Mouse (Mus musculus): ENCODE results near the gene Olfr1394. TPM values are rescaled to one million over a fixed set of nuclear protein-coding genes. Genes with fewer than 3 reads are reported as not detected.
"Not testable (repeated sequence)": the region's sequence is repeated elsewhere in the genome, so short reads cannot be mapped to it uniquely, and the experiment has no call there.

Olfr1394 gene
- polyA plus RNA-seq, 1 experiment from 2014 or later, result 0.05 TPM

- ATAC-seq (ENCODE audit: insufficient number of reproducible peaks, low FRiP score, low TSS enrichment, low read depth), result no peak
- Histone ChIP-seq H3K27ac (replicated peaks) (no peak overlapping the region), H3K4me3 (replicated peaks) (no peak overlapping the region), H3K27me3 (no peaks in the 10 kb centered on the region), H3K9ac (no peak overlapping the region), H3K4me1 (no peaks in the 10 kb centered on the region), H3K9me3 (replicated peaks) (no peaks in the 10 kb centered on the region), H3K36me3 (no peaks in the 10 kb centered on the region), H3K4me2 (replicated peaks) (no peak overlapping the region)
- 83% methylated on average over 2 of the region's 2 CpGs for WGBS
These were observed 2.9 kb downstream of the Olfr1394 start for GRCm38 (mm10) chr11:49156821-49157814.

GRCm38 (mm10) chr11:49168839-49169611, 14.8 kb downstream of the Olfr1394 start:
- no peak for ATAC-seq (ENCODE audit: insufficient number of reproducible peaks, low FRiP score, low TSS enrichment, low read depth)
- H3K27me3 ChIP-seq, result peaks cover 32% of the 10 kb centered on the region
- 0 out of 2 replicates have a peak overlapping the region, but pooled peaks have one; percentile 2 for H3K9ac ChIP-seq
- H3K36me3 ChIP-seq, result no peaks in the 10 kb centered on the region
- 0 out of 2 replicates have a peak, but pooled peaks cover 7% of the 10 kb centered on the region for H3K9me3 ChIP-seq (replicated peaks)
- H3K4me3 ChIP-seq (replicated peaks), result peak overlapping the region; percentile 31
- H3K27ac ChIP-seq (replicated peaks), result no peak overlapping the region
- 6% methylated on average over 50 of the region's 50 CpGs for whole genome bisulfite sequencing
- peak overlapping the region; percentile 62 for H3K4me2 ChIP-seq (replicated peaks)
- peaks cover 7% of the 10 kb centered on the region for H3K4me1 ChIP-seq

- no peak for ATAC-seq (ENCODE audit: insufficient number of reproducible peaks, low FRiP score, low TSS enrichment, low read depth)
- Histone ChIP-seq H3K9ac (no peak overlapping the region), H3K27me3 (peaks cover 32% of the 10 kb centered on the region), H3K36me3 (no peaks in the 10 kb centered on the region), H3K4me3 (replicated peaks) (no peak overlapping the region), H3K4me2 (replicated peaks) (no peak overlapping the region), H3K9me3 (replicated peaks) (0 out of 2 replicates have a peak, but pooled peaks cover 7% of the 10 kb centered on the region), H3K27ac (replicated peaks) (no peak overlapping the region), H3K4me1 (peaks cover 7% of the 10 kb centered on the region)
- 86% methylated on average over 4 of the region's 4 CpGs for WGBS
These were observed 16.4 kb downstream of the Olfr1394 start for GRCm38 (mm10) chr11:49170576-49170975.

DNA sequence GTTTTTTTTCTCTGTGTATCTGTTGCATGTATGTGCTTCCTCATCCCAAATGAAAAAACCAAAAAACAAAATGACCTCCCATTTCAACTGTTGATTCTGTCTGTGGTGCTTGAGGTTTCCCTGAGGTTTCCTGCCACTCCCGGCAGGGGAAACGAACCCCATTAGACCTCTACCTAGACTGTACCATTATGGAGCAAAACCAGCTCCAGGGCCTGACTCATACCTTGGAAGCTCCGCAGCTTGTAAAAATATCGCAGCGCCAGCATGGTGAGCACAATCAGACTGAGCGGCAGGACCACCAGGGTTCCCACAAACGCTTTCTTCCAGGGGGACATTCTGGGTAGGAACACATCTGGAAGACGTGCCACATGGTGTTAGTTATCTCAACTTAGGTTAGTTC, 21.2 kb downstream of the Olfr1394 start:
- WGBS, result 85% methylated on average over 8 of the region's 8 CpGs
- ATAC-seq (ENCODE audit: insufficient number of reproducible peaks, low FRiP score, low TSS enrichment, low read depth), result no peak
- Histone ChIP-seq H3K27me3 (peaks cover 4% of the 10 kb centered on the region; the same call in 1 of the 2 replicates), H3K4me1 (no peaks in the 10 kb centered on the region), H3K9ac (no peak overlapping the region), H3K27ac (replicated peaks) (no peak overlapping the region), H3K4me3 (replicated peaks) (no peak overlapping the region), H3K4me2 (replicated peaks) (no peak overlapping the region), H3K36me3 (no peaks in the 10 kb centered on the region), H3K9me3 (replicated peaks) (0 out of 2 replicates have a peak, but pooled peaks cover 4% of the 10 kb centered on the region)

GRCm38 (mm10) chr11:49176047-49176779, 22.0 kb downstream of the Olfr1394 start:
- not testable (repeated sequence) for H3K27ac ChIP-seq (replicated peaks); H3K36me3 ChIP-seq; H3K4me1 ChIP-seq; H3K27me3 ChIP-seq; H3K9ac ChIP-seq; H3K4me3 ChIP-seq (replicated peaks); H3K9me3 ChIP-seq (replicated peaks); ATAC-seq (ENCODE audit: insufficient number of reproducible peaks, low FRiP score, low TSS enrichment, low read depth); H3K4me2 ChIP-seq (replicated peaks)
- WGBS, result 73% methylated on average over 4 of the region's 4 CpGs

GRCm38 (mm10) chr11:49183172-49183571, 29.0 kb downstream of the Olfr1394 start:
- Histone ChIP-seq H3K4me1 (no peaks in the 10 kb centered on the region), H3K4me3 (replicated peaks) (no peak overlapping the region), H3K9me3 (replicated peaks) (no peaks in the 10 kb centered on the region), H3K27me3 (no peaks in the 10 kb centered on the region; the same call in 1 of the 2 replicates), H3K27ac (replicated peaks) (no peak overlapping the region), H3K4me2 (replicated peaks) (no peak overlapping the region), H3K9ac (no peak overlapping the region), H3K36me3 (no peaks in the 10 kb centered on the region)
- WGBS, result 61% methylated on average over 1 of the region's 1 CpGs
- ATAC-seq (ENCODE audit: insufficient number of reproducible peaks, low FRiP score, low TSS enrichment, low read depth), result no peak

GRCm38 (mm10) chr11:49186452-49186851, 32.3 kb downstream of the Olfr1394 start:
- H3K4me3 ChIP-seq (replicated peaks), result no peak overlapping the region
- no peak overlapping the region for H3K4me2 ChIP-seq (replicated peaks)
- no peak overlapping the region for H3K9ac ChIP-seq
- H3K27ac ChIP-seq (replicated peaks), result no peak overlapping the region
- ATAC-seq (ENCODE audit: insufficient number of reproducible peaks, low FRiP score, low TSS enrichment, low read depth), result no peak
- 79% methylated on average over 6 of the region's 6 CpGs for WGBS
- H3K9me3 ChIP-seq (replicated peaks), result no peaks in the 10 kb centered on the region
- no peaks in the 10 kb centered on the region for H3K36me3 ChIP-seq
- H3K4me1 ChIP-seq, result no peaks in the 10 kb centered on the region
- H3K27me3 ChIP-seq, result no peaks in the 10 kb centered on the region; the same call in 1 of the 2 replicates

DNA sequence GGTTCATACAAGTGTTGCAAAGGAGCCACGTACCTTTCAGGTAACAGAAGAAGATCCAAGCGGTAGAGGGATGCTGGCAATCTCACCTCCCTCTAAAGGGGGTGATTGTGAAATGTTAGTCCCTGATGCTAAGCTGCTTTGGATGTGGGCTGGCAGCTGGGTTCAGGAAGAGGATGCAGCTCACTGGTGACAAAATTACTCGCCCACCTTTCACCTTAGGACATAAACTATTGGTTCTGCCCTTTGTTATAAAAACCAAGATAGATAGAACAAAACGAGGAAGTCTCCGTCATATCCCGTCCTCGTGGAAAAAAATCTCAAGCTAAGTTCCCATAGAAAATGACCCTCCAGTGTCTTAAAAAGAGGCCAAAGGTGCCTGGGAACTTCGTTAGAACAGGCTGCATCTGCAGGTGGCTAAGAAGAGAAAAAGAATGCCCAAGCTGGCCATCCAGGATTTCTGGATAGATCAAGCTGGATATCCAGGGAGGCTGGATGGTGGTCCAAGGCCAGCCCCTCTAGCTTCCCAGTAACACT, 32.8 kb downstream of the Olfr1394 start, which contains the start of gene Btnl9:
Btnl9 (minus strand) TSS at position 205 of the 534 bp plus-strand sequence.
- Histone ChIP-seq H3K9me3 (replicated peaks) (no peaks in the 10 kb centered on the region), H3K27ac (replicated peaks) (no peak within 1 kb of the TSS), H3K9ac (no peak within 1 kb of the TSS), H3K4me1 (no peaks in the 10 kb centered on the region), H3K4me2 (replicated peaks) (no peak within 1 kb of the TSS), H3K27me3 (no peaks in the 10 kb centered on the region; the same call in 1 of the 2 replicates), H3K4me3 (replicated peaks) (no peak within 1 kb of the TSS), H3K36me3 (no peaks in the 10 kb centered on the region)
- ATAC-seq (ENCODE audit: insufficient number of reproducible peaks, low FRiP score, low TSS enrichment, low read depth), result no peak
- WGBS, result 71% methylated on average over 8 of the region's 8 CpGs

DNA sequence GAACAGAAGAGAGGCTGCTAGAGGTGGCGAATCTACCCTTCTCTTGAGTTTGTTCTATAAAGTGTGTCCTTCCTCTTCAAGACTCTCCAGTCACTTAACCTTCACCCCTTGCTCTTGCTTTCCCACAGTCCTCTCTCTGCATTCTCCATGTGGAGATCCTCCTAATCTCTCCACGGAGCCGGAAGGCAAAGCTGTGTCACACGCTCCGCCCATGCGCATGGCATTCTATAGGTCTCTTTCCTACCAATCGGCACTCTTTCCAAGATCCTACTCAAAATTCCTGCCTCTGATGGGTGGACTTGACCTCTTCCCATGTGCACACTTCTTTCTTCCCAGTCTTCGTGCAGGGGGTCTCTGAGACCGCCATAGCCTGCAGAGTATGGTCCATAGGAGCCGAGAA, 33.5 kb downstream of the Olfr1394 start:
- no peaks in the 10 kb centered on the region for H3K4me1 ChIP-seq
- H3K27me3 ChIP-seq, result no peaks in the 10 kb centered on the region; the same call in 1 of the 2 replicates
- no peak overlapping the region for H3K4me3 ChIP-seq (replicated peaks)
- no peak overlapping the region for H3K27ac ChIP-seq (replicated peaks)
- 76% methylated on average over 10 of the region's 10 CpGs for WGBS
- no peaks in the 10 kb centered on the region for H3K9me3 ChIP-seq (replicated peaks)
- no peak overlapping the region for H3K4me2 ChIP-seq (replicated peaks)
- ATAC-seq (ENCODE audit: insufficient number of reproducible peaks, low FRiP score, low TSS enrichment, low read depth), result no peak
- no peaks in the 10 kb centered on the region for H3K36me3 ChIP-seq
- no peak overlapping the region for H3K9ac ChIP-seq

DNA sequence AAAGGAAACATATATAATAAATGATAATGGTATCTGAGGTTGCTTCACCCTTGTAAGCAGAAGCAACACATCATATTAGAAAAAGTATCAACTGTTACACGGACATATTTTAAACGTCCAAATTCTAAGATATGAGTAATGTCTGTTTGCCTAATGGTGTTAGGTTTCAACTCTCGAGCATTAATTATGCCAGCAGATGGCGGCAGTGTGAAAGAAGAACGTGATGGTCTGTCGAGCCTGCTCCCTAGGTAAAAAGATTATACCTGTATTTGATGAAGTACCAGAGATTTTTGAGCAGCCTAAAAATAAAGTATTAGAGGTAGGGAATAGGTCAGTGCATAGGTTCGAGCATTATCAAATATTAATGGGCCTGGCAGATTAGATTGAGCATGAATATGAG, 35.6 kb downstream of the Olfr1394 start:
- H3K4me2 ChIP-seq (replicated peaks), result no peak overlapping the region
- no peak overlapping the region for H3K27ac ChIP-seq (replicated peaks)
- no peak for ATAC-seq (ENCODE audit: insufficient number of reproducible peaks, low FRiP score, low TSS enrichment, low read depth)
- no peaks in the 10 kb centered on the region for H3K9me3 ChIP-seq (replicated peaks)
- no peaks in the 10 kb centered on the region for H3K4me1 ChIP-seq
- no peak overlapping the region for H3K4me3 ChIP-seq (replicated peaks)
- H3K36me3 ChIP-seq, result no peaks in the 10 kb centered on the region
- H3K9ac ChIP-seq, result no peak overlapping the region
- H3K27me3 ChIP-seq, result no peaks in the 10 kb centered on the region; the same call in 1 of the 2 replicates
- 3% methylated on average over 7 of the region's 7 CpGs for WGBS

Data from embryonic facial prominence, embryonic 15.5 days (tissue).